ENCODE assay signal across 23 mouse cellular contexts in the genomic region with DNA sequence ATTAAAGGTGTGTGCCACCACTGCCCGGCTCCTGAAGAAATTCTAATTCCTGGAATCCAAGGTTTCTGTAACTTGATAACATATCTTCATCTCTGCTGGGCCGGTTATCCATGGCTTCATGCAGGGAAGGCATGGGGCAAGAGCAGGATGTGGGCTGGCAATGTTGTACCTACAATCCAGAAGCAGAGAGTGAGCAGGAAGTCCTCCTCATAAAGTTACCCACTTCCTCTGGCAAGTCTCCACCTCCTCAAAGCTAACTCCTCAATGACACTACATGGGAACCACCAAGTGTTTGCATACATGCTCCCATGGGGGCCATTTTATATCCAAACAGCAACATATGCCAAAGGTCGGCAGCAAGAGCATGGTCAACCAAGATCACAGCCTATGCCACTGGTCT. TPM values are rescaled to one million over a fixed set of nuclear protein-coding genes. Genes with fewer than 3 reads are reported as not detected.
A peak's percentile ranks its signal among the peaks of the same experiment; 100 is the strongest.
DNase-seq lines count a peak whose midpoint lies in the region; ATAC-seq lines count a peak whose summit lies in the region.
"Had no signal": no experiment of that assay in that cellular context is flagged by ENCODE, and none has a peak within 500 bp of the region (broad histone marks: within the 10 kb centered on the region; RNA-seq: fewer than 3 reads in every experiment).

No protein-coding gene starts in this region.

- peak; percentile 52 for DNase-seq in CD4-positive, CD25-positive, alpha-beta regulatory T cell, adult 2 months (ENCODE audit: low read depth, low spot score)
- DNase-seq in thymus, postnatal 36 days, result peak; percentile 16 to 33
- no peak for DNase-seq in left cerebral cortex, adult 8-10 months (ENCODE audit: low spot score in 2 of 2)
- no peak for DNase-seq in embryo, embryonic 11 days
- no peak for DNase-seq in frontal cortex, postnatal 14 days (ENCODE audit: low spot score in 2 of 2)
- DNase-seq: adrenal gland, adult 8-10 months; cerebellum, adult 9-10 months; cerebellum, postnatal 36 days; kidney, adult 8-10 months; kidney, postnatal 10 days; layer of hippocampus, postnatal 36 days; liver, embryonic 13.5 days; lung, adult 18-20 months; lung, postnatal 4 days; retina, postnatal 1 day; right cerebral cortex, postnatal 14 days had no signal

- ATAC-seq in activated CD4-positive, CD25-positive, alpha-beta regulatory T cell, adult 4 months, result peak; percentile 85
- ATAC-seq in inflammation-experienced regulatory T-cells, adult 6 months, result peak; percentile 83
- ATAC-seq: forebrain, embryonic 16.5 days; intestine, embryonic 16.5 days; lung, postnatal 0 days; midbrain, embryonic 13.5 days had no signal

RNA-seq across cellular contexts. Expression of gene Aif1l, which starts 20.3 kb away (rescaled TPM):
- not detected for polyA plus RNA-seq in activated CD4-positive, CD25-positive, alpha-beta regulatory T cell, adult 4 months (2017; shearing (Covaris generic))
- 1 to 10 TPM in 1 of 3 experiments, not detected in 2; 1.4 TPM for polyA plus RNA-seq in inflammation-experienced regulatory T-cells, adult 6 months (2017; shearing (Covaris generic))
- total RNA-seq in left cerebral cortex, adult 8-10 months (2022), result 1 to 10 TPM; 8.2 to 9.7 (median 9.2) TPM
- total RNA-seq: megakaryocyte-erythroid progenitor cell, adult 5-6 weeks had no signal

RNA-seq across cellular contexts. Expression of gene Lamc3, which starts 42.6 kb away (rescaled TPM):
- polyA plus RNA-seq in activated CD4-positive, CD25-positive, alpha-beta regulatory T cell, adult 4 months (2017; shearing (Covaris generic)), result not detected
- polyA plus RNA-seq in inflammation-experienced regulatory T-cells, adult 6 months (2017; shearing (Covaris generic)), result not detected
- 1 to 10 TPM; 5.7 to 7.5 (median 6.6) TPM for total RNA-seq in left cerebral cortex, adult 8-10 months (2022)
- total RNA-seq: megakaryocyte-erythroid progenitor cell, adult 5-6 weeks had no signal

RNA-seq across cellular contexts. Expression of gene Nup214, which starts 44.6 kb away (rescaled TPM):
- polyA plus RNA-seq in activated CD4-positive, CD25-positive, alpha-beta regulatory T cell, adult 4 months (2017; shearing (Covaris generic)), result 10 to 100 TPM; 78.0 to 79.8 TPM
- polyA plus RNA-seq in inflammation-experienced regulatory T-cells, adult 6 months (2017; shearing (Covaris generic)), result 100 to 1,000 TPM in 1 of 3 experiments, 10 to 100 TPM in 2; 75.0 to 105 (median 96.0) TPM
- 10 to 100 TPM; 50.5 to 74.7 (median 65.5) TPM for total RNA-seq in left cerebral cortex, adult 8-10 months (2022)

Comparison
In these comparisons a context has a peak if more than half of its experiments do, and no peak if none do; other contexts are left out.
1. DNase-seq: peak in CD4-positive, CD25-positive, alpha-beta regulatory T cell, adult 2 months (single experiment) and thymus, postnatal 36 days (2 of 2); none in left cerebral cortex, adult 8-10 months (0 of 2), embryo, embryonic 11 days (single experiment) and frontal cortex, postnatal 14 days (0 of 2).